Mouse (Mus musculus) liver, embryonic 12.5 days (tissue): ENCODE results near the gene Spata18. TPM values are rescaled to one million over a fixed set of nuclear protein-coding genes. Genes with fewer than 3 reads are reported as not detected.

ENCODE experiments used
- polyA plus RNA-seq: library from polyadenylated mRNA; unstranded; fragments of >200 nt; fragmentation: Nextera tagmentation; extraction: Ambion mirVana; gene quantifications from 2 replicates; pipeline ENCODE4 v1.2.1, GENCODE M21; 2016

Spata18 gene
- polyA plus RNA-seq, 1 experiment from 2014 or later = not detected

Other genes starting within 250 kb of the Spata18 start
- gene Cwh43, start 245.3 kb upstream of the Spata18 start, polyA plus RNA-seq = not detected in 2 replicates
- gene Dcun1d4, start 170.4 kb upstream of the Spata18 start, polyA plus RNA-seq = 5.5 and 6.4 TPM in 2 replicates
- gene Lrrc66, start 18.9 kb upstream of the Spata18 start, polyA plus RNA-seq = 0.13 and 0.29 TPM in 2 replicates
- gene Sgcb, start 3.6 kb upstream of the Spata18 start, polyA plus RNA-seq = 4.5 and 4.7 TPM in 2 replicates